ENCODE assay signal across 9 mouse cellular contexts in genomic region chr2:153668754-153669376, GRCm38 (mm10). TPM values are rescaled to one million over a fixed set of nuclear protein-coding genes. Genes with fewer than 3 reads are reported as not detected.
DNase-seq lines count a peak whose midpoint lies in the region; ATAC-seq and TF ChIP-seq lines count a peak whose summit lies in the region.
"Had no signal": no experiment of that assay in that cellular context is flagged by ENCODE, and none has a peak within 500 bp of the region (broad histone marks: within the 10 kb centered on the region; RNA-seq: fewer than 3 reads in every experiment).

No protein-coding gene starts in this region.

- no peaks in the 10 kb centered on the region for H3K9me3 ChIP-seq in midbrain, postnatal 0 days (ENCODE audit: low read length)
- H3K9me3 ChIP-seq: midbrain, embryonic 12.5 days had no signal

- H3K4me1 ChIP-seq in lung, adult 2 months (ENCODE audit: control insufficient read depth, insufficient read depth, low read length): no peaks in the 10 kb centered on the region
- H3K4me1 ChIP-seq in midbrain, postnatal 0 days (ENCODE audit: insufficient read depth, low read length): no peaks in the 10 kb centered on the region
- H3K4me1 ChIP-seq: midbrain, embryonic 12.5 days had no signal

- ATAC-seq in CD4-positive, CD25-positive, alpha-beta regulatory T cell, adult 4 months: no peak
- ATAC-seq in erythroid progenitor cell, adult 5-6 weeks (replicated peaks; ENCODE audit: low FRiP score, poor library complexity, severe bottlenecking): peak; percentile 51; the same call in 1 of the 2 replicates
- peak; percentile 58; the same call in 1 of the 2 replicates for ATAC-seq in midbrain, postnatal 0 days (ENCODE audit: low FRiP score)

- H3K4me2 ChIP-seq in midbrain, postnatal 0 days (ENCODE audit: low read depth, low read length, poor library complexity, severe bottlenecking): no peak overlapping the region
- H3K4me2 ChIP-seq: midbrain, embryonic 12.5 days had no signal

- no peak for TF ChIP-seq POLR2A in lung, adult 2 months (IDR thresholded peaks at IDR 0.05; ENCODE audit: borderline replicate concordance, extremely low read depth, low read depth, low read length)

- 0 out of 2 replicates have a peak, but pooled peaks cover 2% of the 10 kb centered on the region for H3K36me3 ChIP-seq in midbrain, postnatal 0 days (ENCODE audit: insufficient read depth, low read length)

- no peak overlapping the region for H3K4me3 ChIP-seq in lung, adult 2 months (replicated peaks; ENCODE audit: extremely low read depth, low read depth, low read length)
- H3K4me3 ChIP-seq in layer of hippocampus, adult 2 months: no peak overlapping the region
- H3K4me3 ChIP-seq in midbrain, postnatal 0 days (ENCODE audit: low read depth, low read length): no peak overlapping the region
- H3K4me3 ChIP-seq: midbrain, embryonic 12.5 days had no signal

- TF ChIP-seq CTCF in lung, adult 2 months (IDR thresholded peaks at IDR 0.05; ENCODE audit: insufficient read depth, low read length): peak; percentile 14; the same call in 1 of the 2 replicates
- peak; percentile 92 for TF ChIP-seq CTCF in layer of hippocampus, adult 2 months (conservative IDR thresholded peaks at IDR 0.05)
- peak; percentile 90 for TF ChIP-seq CTCF in midbrain, postnatal 0 days (IDR thresholded peaks at IDR 0.05)

- H3K9ac ChIP-seq in midbrain, postnatal 0 days (replicated peaks; ENCODE audit: low read length, poor library complexity, severe bottlenecking): no peak overlapping the region
- H3K9ac ChIP-seq: midbrain, embryonic 12.5 days had no signal

- H3K27me3 ChIP-seq in midbrain, postnatal 0 days (ENCODE audit: insufficient read depth, low read length): no peaks in the 10 kb centered on the region
- H3K27me3 ChIP-seq: midbrain, embryonic 12.5 days had no signal

- peak; percentile 60 for DNase-seq in CD4-positive, CD25-positive, alpha-beta regulatory T cell, adult 2 months (ENCODE audit: low read depth, low spot score)
- DNase-seq in lung, adult 2 months: no peak
- DNase-seq in lung, postnatal 4 days: no peak
- peak; percentile 41 to 72 for DNase-seq in layer of hippocampus, adult 2 months (ENCODE audit: low spot score in 2 of 2)
- DNase-seq in midbrain, postnatal 0 days (ENCODE audit: low spot score): peak; percentile 92
- no peak for DNase-seq in testis, postnatal 10 days (ENCODE audit: low spot score)

- 61% methylated on average over 7 of the region's 7 CpGs for WGBS in lung, adult 2 months
- 58% methylated on average over 7 of the region's 7 CpGs for WGBS in midbrain, postnatal 0 days

- no peak overlapping the region for H3K27ac ChIP-seq in layer of hippocampus, adult 2 months
- no peak overlapping the region for H3K27ac ChIP-seq in midbrain, postnatal 0 days (ENCODE audit: low read depth, low read length)
- H3K27ac ChIP-seq: midbrain, embryonic 12.5 days had no signal

RNA-seq across cellular contexts. Expression of gene Dnmt3b, which starts 19.6 kb away (rescaled TPM):
- 1 to 10 TPM; 3.6 to 5.7 TPM for polyA plus RNA-seq in CD4-positive, CD25-positive, alpha-beta regulatory T cell, adult 4 months (2017; shearing (Covaris generic))
- polyA plus RNA-seq in lung, adult 2 months (2012; rRNA removed): 2.0 and 3.3 TPM in 2 replicates
- total RNA-seq in erythroid progenitor cell, adult 5-6 weeks (2015; ENCODE audit: low replicate concordance): 0.36 TPM in 1 of 2 replicates, not detected in the other
- total RNA-seq in erythroid progenitor cell, adult 5-6 weeks (2017; ENCODE audit: low replicate concordance): 0.98 and 1.4 TPM in 2 replicates
- total RNA-seq in layer of hippocampus, adult 2 months (2021): 1 to 10 TPM; 1.4 to 2.1 TPM
- 4.2 and 5.3 TPM in 2 replicates for total RNA-seq in midbrain, postnatal 0 days (2014; rRNA removed)
- polyA plus RNA-seq in midbrain, postnatal 0 days (2015; fragmentation: Nextera tagmentation; extraction: Ambion mirVana): 1.7 and 1.8 TPM in 2 replicates

RNA-seq across cellular contexts. Expression of gene Dnmt3c, which starts 27.6 kb away (rescaled TPM):
- not detected for polyA plus RNA-seq in CD4-positive, CD25-positive, alpha-beta regulatory T cell, adult 4 months (2017; shearing (Covaris generic))
- polyA plus RNA-seq in lung, adult 2 months (2012; rRNA removed): 0.09 and 0.12 TPM in 2 replicates
- not detected in 2 replicates for total RNA-seq in erythroid progenitor cell, adult 5-6 weeks (2015; ENCODE audit: low replicate concordance)
- 0.90 TPM in 1 of 2 replicates, not detected in the other for total RNA-seq in erythroid progenitor cell, adult 5-6 weeks (2017; ENCODE audit: low replicate concordance)
- under 1 TPM in 1 of 2 experiments, not detected in 1; 0.17 TPM for total RNA-seq in layer of hippocampus, adult 2 months (2021)
- not detected in 2 replicates for total RNA-seq in midbrain, postnatal 0 days (2014; rRNA removed)
- not detected in 2 replicates for polyA plus RNA-seq in midbrain, postnatal 0 days (2015; fragmentation: Nextera tagmentation; extraction: Ambion mirVana)
- polyA plus RNA-seq: midbrain, embryonic 12.5 days had no signal

RNA-seq across cellular contexts. Expression of gene Commd7, which starts 36.3 kb away (rescaled TPM):
- 100 to 1,000 TPM; 106 to 117 TPM for polyA plus RNA-seq in CD4-positive, CD25-positive, alpha-beta regulatory T cell, adult 4 months (2017; shearing (Covaris generic))
- polyA plus RNA-seq in lung, adult 2 months (2012; rRNA removed): 15.0 and 20.5 TPM in 2 replicates
- 3.6 and 7.5 TPM in 2 replicates for total RNA-seq in erythroid progenitor cell, adult 5-6 weeks (2015; ENCODE audit: low replicate concordance)
- total RNA-seq in erythroid progenitor cell, adult 5-6 weeks (2017; ENCODE audit: low replicate concordance): 2.0 and 6.7 TPM in 2 replicates
- 10 to 100 TPM; 25.2 to 31.0 TPM for total RNA-seq in layer of hippocampus, adult 2 months (2021)
- total RNA-seq in midbrain, postnatal 0 days (2014; rRNA removed): 24.7 and 27.9 TPM in 2 replicates
- polyA plus RNA-seq in midbrain, postnatal 0 days (2015; fragmentation: Nextera tagmentation; extraction: Ambion mirVana): 103 TPM in 2 replicates

Comparison
In these comparisons a context has a peak if more than half of its experiments do, and no peak if none do; other contexts are left out.
1. DNase-seq: peak in CD4-positive, CD25-positive, alpha-beta regulatory T cell, adult 2 months (single experiment), layer of hippocampus, adult 2 months (2 of 2) and midbrain, postnatal 0 days (single experiment); none in lung, adult 2 months (single experiment), lung, postnatal 4 days (0 of 2) and testis, postnatal 10 days (single experiment).
2. CTCF ChIP-seq: peak in every context shown above with its lines; median percentile 92 in layer of hippocampus, adult 2 months; 90 in midbrain, postnatal 0 days; 14 in lung, adult 2 months.